In the genomic region with DNA sequence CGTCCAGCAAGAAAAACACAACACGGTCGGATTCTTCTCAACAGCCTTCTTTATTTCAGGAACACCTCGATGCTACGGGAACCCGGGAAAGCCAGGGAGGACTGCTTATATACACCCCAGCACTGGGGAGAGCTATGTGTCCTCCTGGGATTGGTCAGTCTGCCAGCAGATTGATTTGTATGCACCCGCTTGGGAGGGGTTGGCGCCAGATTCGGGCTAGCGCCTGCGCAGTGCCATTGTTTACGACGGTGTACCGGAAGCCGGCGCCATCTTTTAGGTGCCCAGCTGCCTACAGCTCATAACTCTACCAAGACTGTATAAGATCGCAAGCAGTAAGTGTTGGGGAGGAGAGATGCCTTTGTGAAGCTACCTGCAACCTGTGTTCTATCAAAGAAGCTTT, we compare ENCODE assay signal across 1 mouse cellular context. TPM values are rescaled to one million over a fixed set of nuclear protein-coding genes. Genes with fewer than 3 reads are reported as not detected.
"Had no signal": no experiment of that assay in that cellular context is flagged by ENCODE, and none has a peak within 500 bp of the region (broad histone marks: within the 10 kb centered on the region; RNA-seq: fewer than 3 reads in every experiment).

No protein-coding gene starts in this region.

RNA-seq across cellular contexts. Expression of gene Brsk2, which starts 25.4 kb away (rescaled TPM):
- total RNA-seq: hematopoietic stem cell, adult 5-6 weeks had no signal
